Mouse (Mus musculus) testis, adult 2 months (tissue): Measurements from ENCODE around the gene Fam186a. TPM values are rescaled to one million over a fixed set of nuclear protein-coding genes. Genes with fewer than 3 reads are reported as not detected.
A peak's percentile ranks its signal among the peaks of the same experiment; 100 is the strongest.

Experiments
- H3K27ac ChIP-seq: fragments of 200-500 bp; 2 replicates; pipeline ENCODE4 v1.5.1; 2012; ENCODE audit warnings: low read depth, low read length; ENCODE audit not compliant: control insufficient read depth, insufficient read depth
- H3K27me3 ChIP-seq: fragments of 200-500 bp; 2 replicates; pipeline ENCODE4 v1.6.1; 2012; ENCODE audit warnings: mild to moderate bottlenecking, low read length, moderate library complexity; ENCODE audit not compliant: control insufficient read depth, insufficient read depth
- H3K36me3 ChIP-seq: fragments of 200-500 bp; 2 replicates; pipeline ENCODE4 v1.6.1; 2012; ENCODE audit warnings: mild to moderate bottlenecking, low read length; ENCODE audit not compliant: control insufficient read depth, insufficient read depth
- H3K4me1 ChIP-seq: fragments of 200-500 bp; 2 replicates; pipeline ENCODE4 v1.6.1; 2012; ENCODE audit warnings: low read length; ENCODE audit not compliant: control insufficient read depth, insufficient read depth
- H3K4me3 ChIP-seq: fragments of 200-500 bp; 2 replicates; pipeline ENCODE4 v1.5.1; 2012; ENCODE audit warnings: low read depth, mild to moderate bottlenecking, low read length, moderate library complexity, mixed read lengths; ENCODE audit not compliant: control insufficient read depth
- CTCF ChIP-seq: fragments of 200-500 bp; IDR thresholded peaks from 2 replicates; pipeline ENCODE4 v1.5.1; 2012; ENCODE audit warnings: low read depth, mild to moderate bottlenecking, inconsistent platforms, low read length, moderate library complexity; ENCODE audit not compliant: control insufficient read depth, insufficient read depth, insufficient replicate concordance
- POLR2A ChIP-seq: fragments of 200-500 bp; IDR thresholded peaks from 2 replicates; pipeline ENCODE4 v1.6.1; 2012; ENCODE audit warnings: low read depth, mild to moderate bottlenecking, inconsistent platforms, low read length, moderate library complexity; ENCODE audit not compliant: control insufficient read depth
- polyA plus RNA-seq: library from polyadenylated mRNA; depleted of rRNA; stranded (reverse); fragments of >200 nt; gene quantifications from 2 replicates; pipeline ENCODE4 v1.2.3, GENCODE M21; 2012

The Fam186a gene
- polyA plus RNA-seq, 1 experiment = 69.6 TPM

DNA sequence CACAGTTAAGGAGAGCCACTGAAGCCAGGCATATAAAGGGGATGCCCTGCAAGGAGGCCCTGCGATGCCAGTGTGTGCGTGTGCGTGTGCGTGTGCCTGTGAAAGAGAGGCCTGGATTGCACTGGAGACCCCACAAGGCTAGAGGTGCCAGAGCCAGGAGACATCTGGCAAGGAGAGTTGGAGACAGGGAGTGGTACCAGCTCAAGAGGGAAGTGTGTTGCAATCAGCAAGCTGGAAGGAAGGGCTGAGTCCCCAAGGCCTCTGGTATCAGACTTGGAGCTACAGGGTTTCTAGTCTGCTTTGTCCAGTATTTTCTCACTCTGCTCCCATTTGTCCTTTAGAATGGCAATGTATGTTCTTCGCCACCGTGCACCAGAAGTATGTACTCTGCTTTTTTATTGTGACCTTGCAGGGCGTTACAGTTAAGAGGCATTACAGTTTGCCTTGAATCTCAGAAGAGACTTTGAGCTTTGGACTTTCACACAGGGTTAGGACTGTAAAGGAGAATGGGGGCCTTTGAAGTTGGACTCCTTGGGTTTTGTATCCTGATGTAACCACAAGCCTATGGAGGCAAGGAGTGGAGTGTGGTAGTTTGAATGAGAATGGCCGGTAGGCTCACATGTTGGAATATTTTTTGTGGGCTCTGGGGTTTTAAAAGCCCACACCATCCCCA is 1.6 kb downstream of the Fam186a start:
- TF ChIP-seq CTCF (no peak), POLR2A (no peak)
- Histone ChIP-seq H3K4me1 (no peaks in the 10 kb centered on the region), H3K4me3 (peak overlapping the region; percentile 71)

DNA sequence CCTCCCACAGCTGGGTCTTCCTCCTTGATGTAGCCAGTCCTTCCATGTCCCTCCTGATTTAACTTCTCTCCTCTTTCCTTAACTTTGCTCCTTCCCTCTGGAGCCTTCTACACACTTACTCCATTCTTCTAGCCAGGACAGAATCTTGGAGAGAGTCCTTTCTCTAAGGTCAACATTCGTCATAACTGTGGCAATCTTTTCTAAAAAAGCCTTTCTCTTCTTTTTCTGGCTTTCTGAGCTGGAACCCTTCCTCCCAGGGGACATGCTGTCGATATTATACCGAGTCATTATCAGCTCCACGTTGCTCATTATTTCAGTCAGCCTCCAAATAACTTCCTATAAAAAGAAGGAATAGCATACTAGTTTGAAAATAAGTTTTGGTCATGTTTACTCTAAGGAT is 11.5 kb downstream of the Fam186a start:
- no peak overlapping the region for H3K4me3 ChIP-seq
- no peaks in the 10 kb centered on the region for H3K4me1 ChIP-seq
- H3K36me3 ChIP-seq = no peaks in the 10 kb centered on the region
- no peak for TF ChIP-seq CTCF
- H3K27me3 ChIP-seq = no peaks in the 10 kb centered on the region
- no peak overlapping the region for H3K27ac ChIP-seq

More for the DNA sequence above, 1.6 kb downstream of the Fam186a start:
- Histone ChIP-seq H3K36me3 (no peaks in the 10 kb centered on the region), H3K27me3 (no peaks in the 10 kb centered on the region), H3K27ac (no peak overlapping the region)

DNA sequence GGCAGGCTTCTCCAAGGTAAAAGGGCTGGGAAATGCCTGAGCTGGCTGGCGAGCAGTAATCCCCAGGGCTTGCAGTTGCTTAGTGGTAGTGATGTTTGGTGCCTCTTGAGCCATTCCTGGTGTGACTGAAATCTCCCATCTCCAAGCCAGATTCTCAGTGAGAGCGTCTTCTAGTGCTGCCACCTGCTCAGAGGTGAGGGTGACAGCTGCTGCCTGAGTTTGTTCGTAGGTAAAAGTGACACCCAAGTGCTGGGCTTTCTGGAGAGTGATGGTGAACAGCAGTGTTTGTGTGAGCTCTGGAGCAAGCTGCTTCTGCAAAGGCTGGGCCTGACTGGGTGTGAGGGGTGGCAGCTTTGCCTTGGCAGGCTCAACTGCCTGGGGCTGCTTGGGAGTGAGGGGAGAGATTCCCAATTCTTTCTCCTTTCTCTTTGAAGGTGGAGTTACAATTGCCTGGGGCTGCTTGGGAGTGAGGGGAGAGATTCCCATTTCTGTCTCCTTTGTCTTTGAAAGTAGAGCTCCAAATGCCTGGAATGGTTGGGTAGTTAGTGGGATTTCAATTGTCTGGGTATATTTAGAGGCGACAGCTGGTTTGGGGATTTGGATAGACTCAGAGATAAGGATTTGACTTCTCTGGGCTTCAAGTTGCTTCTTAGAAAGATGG is 25.8 kb downstream of the Fam186a start:
- Histone ChIP-seq H3K4me1 (no peaks in the 10 kb centered on the region), H3K36me3 (no peaks in the 10 kb centered on the region), H3K27me3 (no peaks in the 10 kb centered on the region), H3K4me3 (no peak overlapping the region), H3K27ac (no peak overlapping the region)
- TF ChIP-seq CTCF (no peak), POLR2A (no peak)

DNA sequence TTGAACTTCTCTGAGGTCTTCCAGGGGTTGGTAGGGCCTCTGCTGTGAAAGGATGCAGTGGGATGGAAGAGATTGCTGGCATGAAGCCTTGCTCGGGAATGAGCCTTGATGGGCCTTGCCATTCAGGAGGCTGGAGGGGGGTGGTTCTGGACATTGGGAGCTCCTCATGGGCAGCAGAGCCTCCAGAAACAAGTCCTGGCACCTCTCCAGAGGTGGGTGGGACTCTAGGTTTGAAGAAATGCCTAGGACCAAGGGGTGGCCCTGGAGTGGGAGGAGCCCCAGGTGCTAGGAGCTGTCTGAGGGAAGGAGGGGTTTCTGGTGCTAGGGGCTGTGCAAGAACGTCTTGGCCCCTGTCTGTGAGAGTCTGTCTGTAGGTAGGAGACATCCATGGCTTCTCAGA is 26.4 kb downstream of the Fam186a start:
- no peaks in the 10 kb centered on the region for H3K27me3 ChIP-seq
- no peak overlapping the region for H3K4me3 ChIP-seq
- TF ChIP-seq POLR2A = no peak
- no peak for TF ChIP-seq CTCF
- H3K4me1 ChIP-seq = no peaks in the 10 kb centered on the region
- no peaks in the 10 kb centered on the region for H3K36me3 ChIP-seq
- H3K27ac ChIP-seq = no peak overlapping the region

DNA sequence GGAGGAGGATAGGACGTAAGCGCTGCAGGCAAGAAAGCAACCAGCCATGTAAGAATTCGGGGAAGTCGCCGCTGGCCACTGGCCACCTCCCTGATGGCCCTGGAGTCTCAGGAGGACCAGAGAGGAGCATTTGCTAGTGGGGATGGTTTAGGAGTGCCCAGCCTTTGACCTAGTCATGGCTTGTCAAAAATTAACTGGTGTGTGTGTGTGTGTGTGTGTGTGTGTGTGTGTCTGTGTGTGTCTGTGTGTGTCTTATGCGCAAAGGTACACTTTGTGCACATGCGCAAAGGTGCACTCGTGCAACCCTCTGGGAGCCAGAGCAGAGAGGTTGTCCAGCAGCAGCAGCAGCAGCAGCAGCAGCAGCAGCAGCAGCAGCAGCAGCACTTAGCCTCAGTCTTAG is 29.0 kb downstream of the Fam186a start:
- no peak overlapping the region for H3K27ac ChIP-seq
- no peaks in the 10 kb centered on the region for H3K36me3 ChIP-seq
- no peaks in the 10 kb centered on the region for H3K4me1 ChIP-seq
- no peaks in the 10 kb centered on the region for H3K27me3 ChIP-seq
- H3K4me3 ChIP-seq = no peak overlapping the region
- TF ChIP-seq POLR2A (no peak), CTCF (no peak)

DNA sequence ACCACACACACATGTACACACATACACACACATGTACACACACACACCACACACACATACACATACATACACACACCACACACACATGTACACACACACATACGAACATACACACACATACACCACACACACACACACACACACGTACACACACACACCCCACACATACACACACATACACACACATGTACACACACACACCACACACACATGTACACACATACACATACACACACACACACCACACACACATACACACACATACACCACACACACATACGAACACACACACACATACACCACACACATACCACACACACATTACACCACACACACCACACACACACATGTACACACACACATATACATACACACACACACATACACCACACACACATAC is 30.2 kb downstream of the Fam186a start:
- Histone ChIP-seq H3K27ac (no peak overlapping the region), H3K27me3 (no peaks in the 10 kb centered on the region), H3K36me3 (no peaks in the 10 kb centered on the region), H3K4me3 (no peak overlapping the region), H3K4me1 (peaks cover 2% of the 10 kb centered on the region; the same call in 1 of the 2 replicates)
- no peak for TF ChIP-seq POLR2A
- TF ChIP-seq CTCF = no peak

DNA sequence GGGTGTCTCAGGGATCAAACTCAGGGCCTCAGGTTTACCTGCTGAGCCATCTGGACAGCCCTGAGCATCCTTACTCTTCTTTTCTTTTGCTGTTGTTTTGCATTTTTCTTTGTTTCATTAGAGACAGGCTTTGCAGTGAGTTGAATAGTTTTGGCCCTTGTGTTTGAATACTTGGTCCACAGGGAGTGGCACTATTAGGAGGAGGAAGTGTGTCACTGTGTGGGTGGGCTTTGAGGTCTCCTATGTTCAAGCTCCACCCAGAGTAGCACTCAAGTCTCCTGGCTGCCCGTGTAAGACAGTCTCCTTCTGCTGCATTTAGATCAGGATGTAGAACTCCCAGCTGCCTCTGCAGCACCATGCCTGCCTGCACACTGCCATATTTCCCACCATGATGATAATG is 32.4 kb downstream of the Fam186a start:
- Histone ChIP-seq H3K27ac (no peak overlapping the region), H3K4me3 (no peak overlapping the region), H3K27me3 (no peaks in the 10 kb centered on the region), H3K4me1 (peaks cover 5% of the 10 kb centered on the region), H3K36me3 (no peaks in the 10 kb centered on the region)
- no peak for TF ChIP-seq CTCF
- no peak for TF ChIP-seq POLR2A
